Mouse (Mus musculus) forebrain, embryonic 10.5 days (tissue): ENCODE measurements around the gene Stmn1. TPM values are rescaled to one million over a fixed set of nuclear protein-coding genes. Genes with fewer than 3 reads are reported as not detected.
"Not testable (repeated sequence)": the region's sequence is repeated elsewhere in the genome, so short reads cannot be mapped to it uniquely, and the experiment has no call there.

ENCODE experiments used
- DNase-seq: peaks from one replicate; pipeline ENCODE4 v3.0.0-alpha.2; 2017; ENCODE audit warnings: low spot score; ENCODE audit errors: extremely low spot score
- H3K27ac ChIP-seq: fragments of 300-500 bp; sonication (generic); 2 replicates; pipeline ENCODE4 v1.5.1; 2016; ENCODE audit warnings: mild to moderate bottlenecking
- H3K27me3 ChIP-seq: fragments of 300-500 bp; sonication (generic); 2 replicates; pipeline ENCODE4 v1.6.1; 2016; ENCODE audit warnings: mild to moderate bottlenecking; ENCODE audit not compliant: poor library complexity, severe bottlenecking
- H3K36me3 ChIP-seq: fragments of 300-500 bp; sonication (generic); replicated peaks from 2 replicates; pipeline ENCODE4 v1.6.1; 2016; ENCODE audit warnings: mild to moderate bottlenecking, moderate library complexity
- H3K4me1 ChIP-seq: fragments of 300-500 bp; sonication (generic); 2 replicates; pipeline ENCODE4 v1.6.1; 2016
- H3K4me3 ChIP-seq: fragments of 300-500 bp; sonication (generic); 2 replicates; pipeline ENCODE4 v1.5.1; 2016; ENCODE audit warnings: mild to moderate bottlenecking, moderate library complexity
- H3K9me3 ChIP-seq: fragments of 300-500 bp; sonication (generic); 2 replicates; pipeline ENCODE4 v1.6.1; 2016; ENCODE audit warnings: mild to moderate bottlenecking, moderate library complexity
- WGBS: fragments of 180-500 bp; shearing (Covaris S2); methylation state at CpG from one replicate; pipeline ENCODE4 v1.1.7; 2016; 5-methylcytosine and 5-hydroxymethylcytosine counted together
- polyA plus RNA-seq: library from polyadenylated mRNA; unstranded; fragments of >200 nt; fragmentation: Nextera tagmentation; extraction: Ambion mirVana; gene quantifications from 2 replicates; pipeline ENCODE4 v1.2.1, GENCODE M21; 2016

Stmn1 gene
- polyA plus RNA-seq, 1 experiment from 2014 or later, result 2,174 TPM

DNA sequence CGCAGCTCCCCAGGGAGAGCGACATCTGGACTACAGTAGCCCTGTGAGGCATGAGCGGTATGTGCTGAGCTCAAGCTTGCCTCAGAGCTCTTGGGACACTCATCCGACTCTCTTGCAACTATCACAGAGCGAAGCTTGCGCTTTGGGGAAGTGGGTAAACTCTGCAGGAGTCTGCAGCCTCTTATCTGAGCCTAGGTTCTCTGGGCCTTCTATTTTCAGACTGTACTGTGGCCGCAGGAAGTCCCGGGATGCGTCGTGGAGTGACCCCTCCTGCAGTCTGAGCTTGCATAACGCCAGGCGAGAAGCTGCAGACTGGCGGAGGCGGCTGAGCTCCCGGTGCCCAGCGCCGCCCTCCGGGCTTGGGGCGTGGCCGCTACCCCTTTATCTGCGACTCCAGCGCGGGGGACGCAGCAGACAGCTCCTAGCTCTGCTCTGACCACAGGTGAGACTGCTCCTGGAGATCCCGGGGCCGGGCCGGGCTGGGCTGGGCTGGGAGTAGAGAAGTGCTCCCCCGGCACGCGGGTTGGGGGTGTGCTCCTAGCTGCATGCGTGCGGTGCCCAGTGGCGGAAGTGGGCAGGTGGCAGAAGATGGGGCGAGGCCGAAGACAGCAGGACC, 28.6 kb downstream of the Stmn1 start, which contains the start of gene Paqr7:
Gene Paqr7 (plus strand): TSS at position 103 of the 616 bp plus-strand sequence.
- peak within 1 kb of the TSS; percentile 80 for H3K27ac ChIP-seq
- H3K9me3 ChIP-seq, result no peaks in the 10 kb centered on the region
- peak; percentile 58 for DNase-seq
- peaks cover 32% of the 10 kb centered on the region for H3K27me3 ChIP-seq
- peak within 1 kb of the TSS; percentile 66 for H3K4me3 ChIP-seq
- 3% methylated on average over 35 of the region's 35 CpGs for WGBS
- peaks cover 33% of the 10 kb centered on the region for H3K4me1 ChIP-seq
- no peaks in the 10 kb centered on the region for H3K36me3 ChIP-seq

DNA sequence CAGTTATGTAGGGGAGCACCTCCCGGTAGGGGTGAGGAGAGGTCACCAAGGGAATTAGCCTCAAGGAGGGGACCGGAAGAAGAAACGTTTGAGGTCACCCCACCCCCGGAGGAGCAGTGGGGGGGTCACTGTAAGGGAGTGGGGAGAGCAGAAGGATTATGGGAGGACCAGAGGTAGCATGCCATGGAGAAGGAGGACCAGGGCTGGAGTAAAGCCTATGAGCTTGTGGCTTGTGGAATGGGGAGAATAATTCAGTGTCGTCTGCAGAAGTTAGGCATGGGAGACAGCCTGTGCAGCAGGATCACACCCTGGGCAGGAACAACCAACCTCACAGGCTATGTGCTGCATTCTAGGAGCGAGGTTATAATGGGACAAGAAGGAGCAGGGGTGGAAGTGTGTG, 29.1 kb downstream of the Stmn1 start:
- Histone ChIP-seq H3K9me3 (no peaks in the 10 kb centered on the region), H3K4me3 (peak overlapping the region; percentile 66), H3K27me3 (peaks cover 32% of the 10 kb centered on the region), H3K36me3 (no peaks in the 10 kb centered on the region), H3K4me1 (peaks cover 33% of the 10 kb centered on the region), H3K27ac (peak overlapping the region; percentile 80)
- 16% methylated on average over 6 of the region's 6 CpGs for WGBS
- DNase-seq, result no peak

DNA sequence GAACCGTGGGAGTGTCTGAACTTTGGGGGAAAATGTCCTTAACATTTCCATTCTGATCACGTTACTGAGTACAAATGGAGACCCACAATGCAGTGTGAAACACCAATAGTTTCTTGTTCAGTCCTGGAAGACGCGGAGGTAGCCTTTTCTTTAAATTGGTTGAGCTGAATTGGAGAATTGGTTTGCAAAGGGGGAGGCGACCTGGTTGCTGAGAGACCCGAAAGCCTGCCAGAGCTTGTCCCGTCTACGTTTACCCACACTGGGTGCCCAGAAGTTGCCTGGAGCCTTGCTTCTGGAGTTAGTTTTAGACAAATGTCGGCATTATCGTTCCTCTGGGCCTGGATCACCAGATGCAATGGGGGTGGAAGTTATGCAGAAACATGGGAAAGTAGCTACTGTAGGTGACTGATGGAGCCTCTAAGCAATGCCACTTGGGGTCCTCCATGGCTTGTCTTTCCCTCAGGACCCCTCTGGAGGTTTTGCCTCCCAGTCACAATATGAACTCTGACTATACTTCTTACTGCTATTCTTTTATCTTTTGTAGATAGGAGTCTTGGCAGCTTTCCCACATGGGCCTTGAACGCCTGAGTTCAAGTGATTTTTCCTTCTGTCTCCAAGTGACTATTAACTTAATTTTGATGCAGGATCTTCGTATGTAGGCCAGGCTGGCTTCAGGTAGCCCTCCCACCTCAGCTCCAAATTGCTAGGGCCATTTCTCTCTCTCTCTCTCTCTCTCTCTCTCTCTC, 30.0 kb downstream of the Stmn1 start:
- WGBS, result 86% methylated on average over 12 of the region's 12 CpGs
- H3K4me1 ChIP-seq, result peaks cover 33% of the 10 kb centered on the region
- H3K36me3 ChIP-seq, result no peaks in the 10 kb centered on the region
- DNase-seq, result no peak
- peaks cover 32% of the 10 kb centered on the region for H3K27me3 ChIP-seq
- no peaks in the 10 kb centered on the region for H3K9me3 ChIP-seq
- no peak overlapping the region for H3K4me3 ChIP-seq
- no peak overlapping the region for H3K27ac ChIP-seq

DNA sequence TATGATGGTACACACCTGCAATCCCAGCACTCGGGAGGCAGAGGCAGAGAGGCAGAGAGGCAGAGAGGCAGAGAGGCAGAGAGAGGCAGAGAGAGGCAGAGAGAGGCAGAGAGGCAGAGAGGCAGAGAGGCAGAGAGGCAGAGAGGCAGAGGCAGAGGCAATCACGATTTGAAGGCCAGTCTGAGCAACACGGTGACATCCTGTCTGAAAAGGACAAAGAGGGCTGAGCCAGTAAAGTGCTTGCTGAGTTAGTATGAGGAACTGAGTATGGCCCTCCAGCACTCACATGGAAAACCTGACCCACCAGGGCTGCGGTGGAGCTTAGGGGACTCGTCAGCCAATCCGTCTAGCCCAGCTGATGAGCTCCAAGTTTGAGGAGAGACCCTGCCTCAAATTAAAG, 30.9 kb downstream of the Stmn1 start:
- not testable (repeated sequence) for H3K27ac ChIP-seq, H3K9me3 ChIP-seq, H3K4me3 ChIP-seq, DNase-seq, H3K36me3 ChIP-seq
- Histone ChIP-seq H3K4me1 (peaks cover 33% of the 10 kb centered on the region), H3K27me3 (peaks cover 32% of the 10 kb centered on the region)
- WGBS, result 89% methylated on average over 6 of the region's 6 CpGs

DNA sequence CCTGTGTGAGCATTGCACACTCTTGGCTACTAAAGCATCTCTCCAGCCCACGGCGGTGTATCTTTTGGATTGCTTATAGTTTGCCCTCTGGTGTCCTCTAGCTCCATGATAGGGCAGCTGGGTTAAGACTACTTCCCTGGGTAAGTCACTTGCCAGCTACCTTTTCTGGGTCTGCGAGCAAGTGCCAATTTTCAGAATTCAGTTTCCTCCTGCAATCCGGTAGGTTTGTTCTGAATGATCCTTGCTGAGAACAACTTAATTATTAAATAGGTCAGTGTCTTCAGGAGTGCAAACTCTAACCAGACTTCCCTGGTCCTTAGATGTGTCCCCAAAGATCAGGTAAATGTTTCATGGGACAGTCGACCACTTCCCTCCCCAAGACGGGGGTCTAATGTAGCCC, 33.0 kb downstream of the Stmn1 start:
- Histone ChIP-seq H3K27me3 (peaks cover 26% of the 10 kb centered on the region), H3K4me1 (peaks cover 17% of the 10 kb centered on the region), H3K27ac (no peak overlapping the region), H3K36me3 (no peaks in the 10 kb centered on the region), H3K9me3 (no peaks in the 10 kb centered on the region), H3K4me3 (no peak overlapping the region)
- no peak for DNase-seq
- 91% methylated on average over 6 of the region's 6 CpGs for WGBS

DNA sequence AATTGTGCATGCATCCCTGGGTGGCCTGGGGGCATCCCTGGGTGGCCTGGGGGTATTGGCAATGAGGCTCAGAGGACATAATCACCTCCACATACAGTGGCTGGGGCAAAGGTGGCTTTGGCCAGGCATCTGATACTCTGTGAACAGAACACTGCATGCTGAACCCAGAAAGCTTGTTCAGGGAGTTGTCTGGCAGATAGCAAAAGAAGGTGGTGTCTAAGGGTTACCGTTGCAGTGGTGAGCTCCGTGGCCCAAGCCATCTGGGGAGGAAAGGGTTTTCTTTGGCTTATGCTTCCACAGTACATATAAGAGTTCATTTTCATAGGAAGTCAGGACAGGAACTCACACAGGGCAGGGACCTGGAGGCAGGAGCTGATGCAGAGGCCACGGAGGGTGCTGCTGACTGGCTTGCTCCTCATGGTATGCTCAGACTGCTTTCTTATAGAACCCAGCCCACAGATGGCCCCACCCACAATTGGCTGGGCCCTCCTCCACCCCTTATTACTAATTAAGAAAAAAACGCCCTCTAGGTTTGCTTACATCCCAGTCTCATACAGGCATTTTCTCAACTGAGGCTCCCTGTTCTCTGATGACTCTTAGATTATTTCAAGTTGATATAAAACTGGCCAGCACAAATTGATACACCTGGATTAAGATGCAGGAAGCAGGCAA, 35.7 kb downstream of the Stmn1 start:
- DNase-seq, result no peak
- H3K36me3 ChIP-seq, result no peaks in the 10 kb centered on the region
- H3K27me3 ChIP-seq, result no peaks in the 10 kb centered on the region
- no peak overlapping the region for H3K27ac ChIP-seq
- H3K4me3 ChIP-seq, result no peak overlapping the region
- H3K9me3 ChIP-seq, result no peaks in the 10 kb centered on the region
- WGBS, result 83% methylated on average over 4 of the region's 4 CpGs
- no peaks in the 10 kb centered on the region for H3K4me1 ChIP-seq

DNA sequence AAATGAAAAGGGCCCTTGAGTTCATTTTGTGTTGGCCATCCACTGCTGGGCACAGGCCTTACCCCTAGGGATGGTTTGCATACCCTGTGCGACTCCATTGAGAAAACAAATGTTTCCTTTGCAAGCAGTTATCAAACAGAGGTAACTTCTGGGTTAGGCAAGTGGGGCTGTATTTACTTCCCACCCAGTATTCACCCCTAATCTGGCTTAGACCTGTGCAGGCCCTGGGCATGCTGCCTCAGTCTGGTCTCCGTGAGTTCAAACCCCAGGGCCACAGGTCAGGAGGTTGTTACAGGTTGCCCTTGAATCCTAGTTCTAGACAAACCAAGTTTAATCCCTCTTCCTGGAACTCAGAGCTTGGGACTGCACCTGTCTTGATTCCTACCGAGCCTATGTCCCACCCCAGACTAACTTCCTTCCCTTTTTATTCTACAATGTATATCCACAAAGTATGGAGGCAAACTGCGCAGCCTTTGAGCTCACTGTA, 37.2 kb downstream of the Stmn1 start:
- no peak overlapping the region for H3K4me3 ChIP-seq
- no peak for DNase-seq
- H3K4me1 ChIP-seq, result no peaks in the 10 kb centered on the region
- WGBS, result 92% methylated on average over 4 of the region's 4 CpGs
- no peak overlapping the region for H3K27ac ChIP-seq
- no peaks in the 10 kb centered on the region for H3K9me3 ChIP-seq
- H3K27me3 ChIP-seq, result no peaks in the 10 kb centered on the region
- H3K36me3 ChIP-seq, result no peaks in the 10 kb centered on the region

DNA sequence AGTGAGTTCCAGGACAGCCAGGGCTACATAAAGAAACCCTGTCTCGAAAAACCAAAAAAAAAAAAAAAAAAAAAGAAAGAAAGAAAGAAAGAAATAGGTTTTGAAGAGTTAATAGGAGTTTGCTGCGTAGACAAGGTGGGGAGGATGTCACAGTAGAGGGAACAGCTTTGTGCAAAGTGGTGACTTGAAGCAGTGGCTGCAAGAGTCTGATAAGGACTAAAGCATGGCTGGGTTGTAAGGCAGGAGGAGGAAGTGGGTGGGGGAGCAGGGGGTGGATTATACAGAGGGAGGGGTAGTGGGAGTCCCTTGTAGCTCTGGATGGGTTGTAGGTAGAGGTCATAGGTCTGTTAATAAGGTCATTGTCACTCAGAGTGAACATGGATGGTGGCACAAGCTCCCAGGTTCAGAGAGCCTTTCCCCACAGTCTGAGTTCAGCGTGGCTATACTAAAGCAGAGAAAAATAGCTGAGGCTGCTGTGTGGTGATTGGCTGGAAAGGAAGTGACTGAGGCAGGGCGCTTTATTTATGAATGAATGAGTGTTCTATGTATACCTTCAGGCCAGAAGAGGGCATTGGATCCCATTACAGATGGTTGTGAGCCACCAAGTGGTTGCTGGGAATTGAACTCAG, 38.0 kb downstream of the Stmn1 start:
- H3K4me1 ChIP-seq, result peaks cover 2% of the 10 kb centered on the region; the same call in 1 of the 2 replicates
- no peaks in the 10 kb centered on the region for H3K9me3 ChIP-seq
- H3K27me3 ChIP-seq, result no peaks in the 10 kb centered on the region
- H3K27ac ChIP-seq, result no peak overlapping the region
- H3K36me3 ChIP-seq, result no peaks in the 10 kb centered on the region
- H3K4me3 ChIP-seq, result no peak overlapping the region
- DNase-seq, result no peak
- WGBS, result 67% methylated on average over 3 of the region's 4 CpGs

DNA sequence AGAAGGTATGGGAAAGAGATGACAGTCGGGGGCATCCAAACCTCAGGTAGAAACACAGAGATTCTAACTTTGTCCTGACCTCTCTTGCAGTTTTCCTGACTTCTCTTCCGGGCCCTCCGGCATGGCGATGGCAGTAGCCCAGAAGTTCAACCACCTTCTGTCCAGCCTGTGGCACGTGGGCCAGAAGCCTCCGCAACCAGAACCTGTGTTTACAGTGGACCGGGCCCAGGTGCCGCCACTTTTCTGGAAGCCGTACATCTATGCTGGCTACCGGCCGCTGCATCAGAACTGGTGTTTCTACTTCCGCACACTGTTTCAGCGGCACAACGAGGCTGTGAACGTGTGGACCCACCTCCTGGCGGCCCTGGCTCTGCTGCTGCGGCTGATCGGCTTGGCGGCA, 38.6 kb downstream of the Stmn1 start:
- Histone ChIP-seq H3K4me3 (no peak overlapping the region), H3K27ac (no peak overlapping the region), H3K9me3 (no peaks in the 10 kb centered on the region), H3K36me3 (no peaks in the 10 kb centered on the region), H3K4me1 (peaks cover 8% of the 10 kb centered on the region), H3K27me3 (no peaks in the 10 kb centered on the region)
- WGBS, result 87% methylated on average over 19 of the region's 19 CpGs
- DNase-seq, result no peak

DNA sequence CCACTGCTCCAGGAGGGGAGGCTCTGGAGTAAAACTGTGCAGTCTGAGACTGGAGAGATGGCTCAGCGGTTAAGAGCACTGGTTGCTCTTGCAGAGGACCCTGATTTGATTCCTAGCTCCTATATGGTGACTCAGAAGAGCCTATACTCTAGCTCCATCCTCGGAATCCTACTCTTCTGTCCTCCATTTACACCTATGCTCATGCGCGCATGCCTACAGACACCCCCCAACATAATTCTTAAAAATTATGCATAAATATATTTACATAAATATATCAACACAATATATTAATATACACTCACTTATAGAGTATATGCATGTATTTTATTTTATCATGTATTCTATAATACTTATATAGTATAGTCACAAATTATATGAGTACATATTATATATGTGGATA, 42.3 kb downstream of the Stmn1 start:
- Histone ChIP-seq H3K27ac (0 out of 2 replicates have a peak overlapping the region, but pooled peaks have one; percentile 35), H3K27me3 (no peaks in the 10 kb centered on the region), H3K36me3 (peaks cover 20% of the 10 kb centered on the region), H3K4me1 (peaks cover 39% of the 10 kb centered on the region), H3K4me3 (peak overlapping the region; percentile 81), H3K9me3 (no peaks in the 10 kb centered on the region)
- 73% methylated on average over 4 of the region's 4 CpGs for WGBS
- DNase-seq, result no peak

DNA sequence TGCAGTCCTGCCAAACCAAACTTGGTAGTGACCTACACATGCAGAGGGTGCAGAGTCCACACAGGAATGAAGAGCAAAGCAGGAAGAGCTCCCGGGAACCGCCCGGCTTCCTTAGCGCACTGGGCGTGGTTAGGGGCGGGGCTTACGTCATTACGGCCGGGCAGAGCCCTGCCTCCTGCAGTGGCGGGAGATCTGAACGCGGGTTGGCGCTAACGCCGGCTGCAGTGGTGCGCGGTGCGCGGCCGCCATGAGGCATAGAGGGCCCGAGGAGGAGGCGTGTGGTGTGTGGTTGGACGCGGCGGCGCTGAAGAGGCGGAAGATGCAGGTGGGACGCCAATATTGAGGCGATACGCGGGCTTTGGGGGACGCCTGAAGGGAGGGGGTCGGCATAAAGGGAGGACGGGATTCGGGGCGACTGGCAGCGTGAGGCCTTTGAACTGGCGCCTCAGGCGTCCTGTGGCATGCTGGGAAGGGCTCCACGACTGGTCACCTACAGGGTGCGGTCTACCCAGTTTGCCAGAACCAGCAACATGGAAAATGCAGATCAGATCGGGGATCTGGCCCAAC, 42.8 kb downstream of the Stmn1 start, which contains the start of gene Aunip:
Gene Aunip (plus strand): TSS at position 155 of the 567 bp plus-strand sequence.
- Histone ChIP-seq H3K4me3 (peak within 1 kb of the TSS; percentile 81), H3K4me1 (peaks cover 39% of the 10 kb centered on the region), H3K9me3 (no peaks in the 10 kb centered on the region), H3K27me3 (no peaks in the 10 kb centered on the region), H3K36me3 (peaks cover 20% of the 10 kb centered on the region), H3K27ac (peak within 1 kb of the TSS; percentile 97)
- under 1% methylated on average over 42 of the region's 42 CpGs for WGBS
- DNase-seq, result peak; percentile 94

DNA sequence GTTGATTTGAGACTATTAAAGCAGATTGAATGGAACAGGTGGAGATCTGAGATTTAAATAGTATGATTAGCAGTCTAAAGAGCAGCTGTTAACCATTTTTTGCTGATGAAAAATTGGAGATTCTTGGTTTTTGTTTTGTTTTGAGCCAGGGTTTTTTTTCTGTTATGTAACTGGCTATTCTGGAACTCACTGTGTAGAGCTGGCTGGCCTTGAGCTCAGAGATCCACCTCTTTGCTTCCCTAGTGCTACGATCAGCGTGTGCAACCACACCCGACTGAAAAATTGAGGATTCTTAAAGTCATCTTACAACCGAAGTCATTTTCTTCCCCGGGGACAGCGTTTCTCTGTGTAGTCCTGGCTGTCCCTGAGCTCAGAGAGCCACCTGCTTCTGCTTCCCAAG, 43.6 kb downstream of the Stmn1 start:
- peak overlapping the region; percentile 97 for H3K27ac ChIP-seq

More for the DNA sequence above, 43.6 kb downstream of the Stmn1 start:
- Histone ChIP-seq H3K4me1 (peaks cover 39% of the 10 kb centered on the region), H3K27me3 (no peaks in the 10 kb centered on the region), H3K9me3 (no peaks in the 10 kb centered on the region), H3K36me3 (peaks cover 22% of the 10 kb centered on the region), H3K4me3 (peak overlapping the region; percentile 81)
- no peak for DNase-seq
- 85% methylated on average over 6 of the region's 6 CpGs for WGBS
